Mouse (Mus musculus) heart, adult 18-20 months (tissue): ENCODE measurements around the gene Ccl9. TPM values are rescaled to one million over a fixed set of nuclear protein-coding genes. Genes with fewer than 3 reads are reported as not detected.

Experiments used
- DNase-seq, 2 experiments: peaks; one replicate each; pipeline ENCODE4 v3.0.0; 2021 to 2022; ENCODE audit warnings: mixed read lengths in 1 of 2
- long read RNA-seq, 2 experiments: library from polyadenylated mRNA; stranded (forward); transcript quantifications; one replicate each; pipeline ENCODE4 v2.0.0; 2021
- total RNA-seq, 2 experiments: library from RNA; stranded (reverse); gene quantifications; 2 replicates each; pipeline ENCODE4 v1.2.3; 2021

Gene Ccl9
- 1 to 10 TPM; 5.6 to 8.7 TPM for total RNA-seq
- long read RNA-seq, experiment 1, partial matches to known transcripts, result 0 of 1 reads
- long read RNA-seq, experiment 1, other reads (novel, unspliced or antisense), result 0 of 1 reads
- long read RNA-seq, experiment 2, result 0 reads

- DNase-seq, result peak; percentile 32 to 66
Observed at GRCm38 (mm10) chr11:83578186-83578760, at the start of gene Ccl9. Gene Ccl9 (minus strand): TSS chr11:83578636.

GRCm38 (mm10) chr11:83623586-83623985, 45.1 kb upstream of the Ccl9 start:
- no peak for DNase-seq

GRCm38 (mm10) chr11:83619037-83619436, 40.6 kb upstream of the Ccl9 start:
- DNase-seq, result no peak

GRCm38 (mm10) chr11:83618238-83618637, 39.8 kb upstream of the Ccl9 start:
- DNase-seq, result peak in 1 of 2 experiments; percentile 28

GRCm38 (mm10) chr11:83616586-83616985, 38.1 kb upstream of the Ccl9 start:
- peak in 1 of 2 experiments; percentile 37 for DNase-seq

GRCm38 (mm10) chr11:83610900-83611299, 32.5 kb upstream of the Ccl9 start:
- DNase-seq, result no peak

- no peak for DNase-seq
Observed at GRCm38 (mm10) chr11:83606396-83606795, 28.0 kb upstream of the Ccl9 start.

GRCm38 (mm10) chr11:83605535-83605934, 27.1 kb upstream of the Ccl9 start:
- DNase-seq, result no peak

GRCm38 (mm10) chr11:83604698-83605097, 26.3 kb upstream of the Ccl9 start:
- no peak for DNase-seq

- no peak for DNase-seq
Observed at GRCm38 (mm10) chr11:83603399-83603798, 25.0 kb upstream of the Ccl9 start.

GRCm38 (mm10) chr11:83600576-83600975, 22.1 kb upstream of the Ccl9 start:
- DNase-seq, result no peak

GRCm38 (mm10) chr11:83598991-83599390, 20.6 kb upstream of the Ccl9 start:
- DNase-seq, result no peak

GRCm38 (mm10) chr11:83598207-83598837, 19.9 kb upstream of the Ccl9 start:
- no peak for DNase-seq

GRCm38 (mm10) chr11:83597796-83598195, 19.4 kb upstream of the Ccl9 start:
- DNase-seq, result no peak

- no peak for DNase-seq
Observed at GRCm38 (mm10) chr11:83595669-83596455, 17.4 kb upstream of the Ccl9 start.

GRCm38 (mm10) chr11:83593453-83593852, 15.0 kb upstream of the Ccl9 start:
- no peak for DNase-seq

- peak; percentile 33 to 50 for DNase-seq
Observed at GRCm38 (mm10) chr11:83592853-83593252, 14.4 kb upstream of the Ccl9 start, which contains the start of gene Ccl6. Gene Ccl6 (minus strand): TSS chr11:83593087.

- no peak for DNase-seq
Observed at GRCm38 (mm10) chr11:83584232-83584631, 5.8 kb upstream of the Ccl9 start.

GRCm38 (mm10) chr11:83583450-83583754, 5.0 kb upstream of the Ccl9 start:
- DNase-seq, result no peak

- DNase-seq, result peak; percentile 50 to 72
Observed at GRCm38 (mm10) chr11:83582626-83583449, 4.4 kb upstream of the Ccl9 start.

GRCm38 (mm10) chr11:83581626-83582610, 3.5 kb upstream of the Ccl9 start:
- no peak for DNase-seq
